Mouse (Mus musculus): Measurements from ENCODE around the gene Mmp15. TPM values are rescaled to one million over a fixed set of nuclear protein-coding genes. Genes with fewer than 3 reads are reported as not detected.

Gene Mmp15
- total RNA-seq, 2 experiments from 2014 or later: 72.4 to 72.5 TPM

DNA sequence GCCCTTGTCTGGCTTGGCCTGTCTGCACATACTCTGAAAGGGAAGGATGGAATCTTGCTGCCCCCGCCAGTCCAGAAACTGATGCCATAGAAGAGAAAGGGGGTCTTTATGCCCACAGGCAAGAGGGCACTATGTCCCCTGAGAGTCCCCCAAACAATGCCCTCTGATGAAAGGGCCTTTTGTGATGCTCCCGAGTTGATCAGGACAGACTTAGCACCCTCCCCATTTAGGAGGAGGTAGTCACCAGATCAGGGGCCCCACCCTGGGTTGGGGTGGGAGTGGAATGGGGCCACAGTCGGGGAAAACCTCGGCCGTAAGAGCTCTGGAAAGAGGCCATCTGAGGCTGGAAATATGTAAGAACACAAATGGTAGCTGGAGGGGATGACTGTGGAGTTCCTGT is 45.1 kb downstream of the Mmp15 start:
- intact Hi-C loops (cut with DNase I): no loop called here
- no peak for DNase-seq (ENCODE audit: low spot score)

DNA sequence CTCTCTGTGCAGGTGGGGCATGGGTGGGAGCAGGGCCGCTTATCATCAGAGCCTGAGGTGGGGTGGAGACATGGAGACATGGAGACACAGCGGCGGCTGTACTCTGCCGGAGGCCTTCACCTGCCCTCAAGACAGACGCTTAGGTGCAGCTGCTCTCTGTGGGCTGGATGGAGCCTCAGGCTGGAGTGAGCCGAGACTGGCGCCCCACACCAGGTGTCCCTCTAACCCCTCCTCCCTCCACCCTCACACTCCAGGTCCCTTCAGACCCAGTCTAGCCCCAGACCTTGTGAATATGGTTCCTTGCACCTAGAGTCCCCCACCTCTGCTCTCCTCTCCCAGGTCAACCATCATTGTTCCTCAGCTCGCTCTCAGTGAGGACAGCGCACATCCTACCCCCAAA is 47.1 kb downstream of the Mmp15 start:
- DNase-seq (ENCODE audit: low spot score): no peak
- intact Hi-C loops (cut with DNase I): no loop called here

DNA sequence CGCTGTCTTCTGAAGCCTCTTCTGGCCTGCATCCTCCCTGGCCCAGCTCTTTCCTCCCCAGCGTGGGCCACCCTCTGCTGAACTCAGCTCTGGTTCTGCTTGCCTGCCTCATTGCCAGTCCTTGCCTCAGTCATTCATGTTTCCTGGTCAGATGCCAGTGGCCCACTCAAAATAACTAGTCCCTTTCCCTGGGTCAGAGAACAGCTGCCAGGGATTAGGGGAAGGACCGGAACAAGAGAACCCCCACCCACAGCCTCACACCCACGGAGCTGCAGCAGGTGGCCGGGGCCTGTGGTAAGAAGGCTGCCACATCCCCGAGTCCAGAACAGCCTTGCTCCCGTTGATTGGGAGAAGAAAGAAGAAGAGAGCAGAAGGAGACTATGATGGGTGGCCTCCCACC is 49.0 kb downstream of the Mmp15 start:
- intact Hi-C loops (cut with DNase I): no loop called here
- no peak for DNase-seq (ENCODE audit: low spot score)

DNA sequence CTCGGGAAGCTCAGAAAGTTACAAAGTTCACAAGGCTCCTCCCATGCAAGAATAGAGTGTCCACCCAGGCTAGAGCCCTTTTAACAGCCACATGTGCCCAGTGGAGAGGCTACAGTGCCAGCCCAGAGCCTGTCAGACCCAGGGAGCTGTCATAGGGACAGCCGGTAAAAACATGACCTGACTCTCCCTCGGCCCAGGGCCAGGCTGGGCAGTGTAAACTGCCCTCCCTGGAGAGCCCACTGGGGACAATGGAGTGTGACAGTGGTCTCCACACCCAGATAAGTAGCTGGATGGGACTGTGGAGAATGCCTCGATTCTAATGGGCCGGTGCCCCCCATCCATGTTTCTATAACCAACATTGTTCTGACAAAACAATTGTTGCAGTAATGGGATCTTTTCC is 57.5 kb downstream of the Mmp15 start:
- DNase-seq (ENCODE audit: low spot score): no peak
- intact Hi-C loops (cut with DNase I): no loop called here

DNA sequence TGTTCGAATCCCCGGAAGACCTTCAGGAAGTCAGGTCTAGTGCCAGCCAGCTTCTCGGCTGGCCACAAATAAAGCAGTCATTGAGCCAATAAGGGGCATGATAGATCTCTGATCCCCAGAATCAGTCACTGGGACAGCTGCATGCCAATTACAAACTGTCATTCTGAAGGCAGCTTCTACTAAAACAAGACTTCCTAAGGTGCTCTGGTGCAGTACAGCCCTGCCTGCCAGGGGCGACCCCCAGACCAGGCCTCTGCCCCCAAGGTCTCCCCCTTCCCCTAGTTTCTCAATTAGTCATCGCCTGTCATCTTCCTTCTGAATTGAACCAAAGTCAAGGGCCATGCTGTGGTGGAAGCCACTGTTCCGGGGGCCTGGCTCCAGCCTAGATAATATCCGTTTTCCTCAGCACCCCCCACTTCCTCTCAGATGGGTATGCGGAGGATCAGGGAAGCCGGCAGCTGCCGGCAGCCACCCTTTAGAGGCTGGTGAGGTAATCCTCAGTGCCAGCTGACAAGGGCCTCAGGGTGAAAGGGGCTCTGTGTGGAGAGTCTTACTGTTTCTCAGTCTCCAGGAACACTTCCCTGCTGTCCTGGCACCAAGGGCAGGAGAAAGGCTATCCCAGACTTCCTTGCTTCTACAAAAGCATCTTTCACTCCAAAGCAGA is 59.4 kb downstream of the Mmp15 start:
- no peak for DNase-seq (ENCODE audit: low spot score)
- intact Hi-C loops (cut with DNase I): no loop called here

DNA sequence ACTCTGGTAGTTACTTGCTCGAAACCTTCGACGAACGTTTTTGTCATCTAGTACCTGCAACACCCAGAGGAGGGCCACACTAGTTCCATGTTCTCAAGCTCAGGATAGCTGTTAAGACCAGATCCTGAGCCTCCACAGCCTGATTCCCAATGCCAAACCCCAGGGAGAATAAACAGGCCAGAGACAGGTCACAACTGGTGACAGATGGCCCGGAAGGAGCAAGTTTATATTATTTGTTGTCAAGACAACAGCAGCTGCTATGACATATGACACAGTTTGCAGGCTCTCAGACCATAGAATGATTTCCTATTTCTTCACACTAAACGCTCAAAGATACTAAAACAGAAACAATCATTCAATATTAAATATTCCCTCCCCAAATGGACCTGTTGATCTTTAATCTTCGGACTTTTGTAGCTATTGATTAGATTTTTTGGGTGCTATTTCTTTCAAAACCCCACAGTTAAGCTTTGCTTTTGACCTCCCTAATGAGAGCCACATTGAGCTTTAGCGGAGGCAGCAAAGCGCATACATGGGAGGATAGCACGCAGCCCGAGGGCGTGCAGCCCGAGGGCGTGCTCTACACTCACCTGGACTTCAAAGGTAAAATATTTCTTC is 70.2 kb downstream of the Mmp15 start:
- intact Hi-C loops (cut with DNase I): no loop called here
- no peak for DNase-seq (ENCODE audit: low spot score)

Other genes with a start within 250 kb of the Mmp15 start
- 10 to 100 TPM; 67.1 to 72.4 TPM for gene Kifc3, start 149.5 kb upstream of the Mmp15 start, total RNA-seq (2021)
- under 1 TPM; 0.75 to 0.86 TPM for gene Cngb1, start 45.7 kb upstream of the Mmp15 start, total RNA-seq (2021)
- gene Tepp, start 41.7 kb upstream of the Mmp15 start, total RNA-seq (2021): not detected
- gene Zfp319, start 20.3 kb upstream of the Mmp15 start, total RNA-seq (2021): 1 to 10 TPM; 8.5 to 9.9 TPM
- 10 to 100 TPM; 14.2 to 16.6 TPM for gene Usb1, start 20.0 kb upstream of the Mmp15 start, total RNA-seq (2021)
- gene Cfap20, start 82.6 kb downstream of the Mmp15 start, total RNA-seq (2021): 10 to 100 TPM; 27.1 to 28.7 TPM
- 10 to 100 TPM; 26.0 to 27.3 TPM for gene Csnk2a2, start 137.8 kb downstream of the Mmp15 start, total RNA-seq (2021)
- gene Ccdc113, start 181.8 kb downstream of the Mmp15 start, total RNA-seq (2021): not detected
- gene Prss54, start 224.1 kb downstream of the Mmp15 start, total RNA-seq (2021): not detected

Data from heart, postnatal 25 days (tissue).